12 mouse cellular contexts compared by ENCODE assay signal in the genomic region with DNA sequence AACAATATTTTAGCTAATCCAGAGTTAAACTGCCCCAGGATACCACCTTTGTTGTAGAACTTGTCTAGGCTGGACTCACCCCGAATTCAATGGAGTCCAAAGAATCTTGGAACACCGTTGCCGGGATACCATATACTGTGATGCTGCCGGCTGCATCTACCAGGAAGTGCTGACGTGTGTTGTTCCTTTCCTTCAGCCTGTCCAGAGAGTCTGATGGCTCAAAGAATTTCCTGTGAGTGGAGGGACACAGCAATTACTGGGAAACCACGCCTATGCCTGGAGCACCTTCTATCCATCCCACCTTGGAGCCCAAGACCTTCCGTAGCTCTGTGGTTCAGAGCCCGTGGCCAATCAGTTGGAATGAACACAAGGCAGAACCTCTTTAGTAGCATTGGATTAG.
"Had no signal": no experiment of that assay in that cellular context is flagged by ENCODE, and none has a peak within 500 bp of the region (broad histone marks: within the 10 kb centered on the region; RNA-seq: fewer than 3 reads in every experiment).

No protein-coding gene starts in this region.

- H3K9ac ChIP-seq: limb, embryonic 12.5 days; limb, embryonic 15.5 days; liver, embryonic 12.5 days; liver, embryonic 15.5 days had no signal

- H3K9me3 ChIP-seq: limb, embryonic 15.5 days; liver, embryonic 12.5 days; liver, embryonic 15.5 days had no signal

- H3K4me3 ChIP-seq: limb, embryonic 12.5 days; limb, embryonic 15.5 days; liver, embryonic 12.5 days; liver, embryonic 15.5 days had no signal

- ATAC-seq: liver, embryonic 12.5 days had no signal

- H3K36me3 ChIP-seq: limb, embryonic 12.5 days; limb, embryonic 15.5 days; liver, embryonic 12.5 days; liver, embryonic 15.5 days had no signal

- H3K27me3 ChIP-seq: limb, embryonic 12.5 days; limb, embryonic 15.5 days; liver, embryonic 12.5 days; liver, embryonic 15.5 days had no signal

- DNase-seq: kidney, adult 9 months; kidney, postnatal 14 days; kidney, postnatal 4 days; left cerebral cortex, postnatal 4 days; lung, adult 2 months; midbrain, embryonic 14.5 days; thymus, postnatal 25 days had no signal

- H3K4me1 ChIP-seq: limb, embryonic 12.5 days; limb, embryonic 15.5 days; liver, embryonic 15.5 days had no signal

- H3K27ac ChIP-seq: limb, embryonic 12.5 days; limb, embryonic 15.5 days; liver, embryonic 12.5 days; liver, embryonic 15.5 days had no signal

- H3K4me2 ChIP-seq: limb, embryonic 12.5 days; limb, embryonic 15.5 days; liver, embryonic 12.5 days; liver, embryonic 15.5 days; midbrain, embryonic 11.5 days had no signal
